Mouse (Mus musculus) liver, embryonic 13.5 days (tissue): ENCODE results near the gene Msh4. TPM values are rescaled to one million over a fixed set of nuclear protein-coding genes. Genes with fewer than 3 reads are reported as not detected.

ENCODE experiments used
- polyA plus RNA-seq: library from polyadenylated mRNA; unstranded; fragments of >200 nt; fragmentation: Nextera tagmentation; extraction: Ambion mirVana; gene quantifications from 2 replicates; pipeline ENCODE4 v1.2.1, GENCODE M21; 2015

The Msh4 gene
- polyA plus RNA-seq, 1 experiment from 2014 or later: 0.10 TPM

Other genes starting within 250 kb of the Msh4 start
- 8.3 and 9.6 TPM in 2 replicates for gene St6galnac3, start 181.0 kb downstream of the Msh4 start, polyA plus RNA-seq
- 6.4 TPM in 2 replicates for gene Asb17, start 61.9 kb downstream of the Msh4 start, polyA plus RNA-seq
- gene Rabggtb, start 6.9 kb upstream of the Msh4 start, polyA plus RNA-seq: 56.3 and 59.4 TPM in 2 replicates
- gene Acadm, start 38.5 kb upstream of the Msh4 start, polyA plus RNA-seq: 52.6 and 64.9 TPM in 2 replicates
- 0.21 and 0.24 TPM in 2 replicates for gene Slc44a5, start 67.3 kb upstream of the Msh4 start, polyA plus RNA-seq